Mouse (Mus musculus): ENCODE measurements around the gene Ribc2. TPM values are rescaled to one million over a fixed set of nuclear protein-coding genes. Genes with fewer than 3 reads are reported as not detected.
A peak's percentile ranks its signal among the peaks of the same experiment; 100 is the strongest.

Ribc2 gene
- polyA plus RNA-seq, 2 experiments: not detected

DNA sequence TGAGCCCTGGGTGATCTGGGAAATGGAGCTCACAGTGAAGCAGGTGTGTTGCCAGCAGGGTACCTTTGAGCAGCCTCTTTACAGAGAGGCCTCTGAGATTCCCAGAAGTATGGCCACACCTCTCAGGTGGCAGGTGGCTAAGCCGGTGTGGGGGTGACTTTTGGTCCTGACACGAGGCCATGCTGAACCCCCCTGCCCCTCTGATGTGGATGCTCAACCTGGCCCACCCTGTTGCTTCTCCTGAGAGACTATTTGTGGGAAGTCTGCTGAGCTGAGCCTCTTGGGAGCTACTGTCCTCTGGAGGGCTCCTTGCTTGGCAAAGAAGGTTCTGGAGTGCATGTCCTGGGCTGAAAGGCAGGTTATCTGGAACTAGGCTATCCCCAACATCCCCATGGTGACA lies 10.6 kb downstream of the Ribc2 start:
- Histone ChIP-seq H3K36me3 (replicated peaks; ENCODE audit: control insufficient read depth, insufficient read depth, low read depth) (no peaks in the 10 kb centered on the region), H3K9me3 (ENCODE audit: control insufficient read depth, low read length) (no peaks in the 10 kb centered on the region), H3K4me2 (ENCODE audit: low read depth) (no peak overlapping the region), H3K27me3 (ENCODE audit: control insufficient read depth, insufficient read depth, low read length) (no peaks in the 10 kb centered on the region), H3K4me1 (replicated peaks; ENCODE audit: control insufficient read depth in 2 of 2, insufficient read depth in 2 of 2, low read length in 1 of 2) (no peaks in the 10 kb centered on the region), H3K4me3 (ENCODE audit: insufficient read depth in 1 of 2, low read depth in 2 of 2, low read length in 2 of 2) (no peak overlapping the region), H3K27ac (no peak overlapping the region), H3K9ac (replicated peaks) (no peak overlapping the region)
- DNase-seq (ENCODE audit: low read depth in 3 of 3, low spot score in 3 of 3) (no peak), ATAC-seq (ENCODE audit: insufficient read depth) (no peak)
- WGBS (ENCODE audit: insufficient replicate concordance): 46% methylated on average over 2 of the region's 2 CpGs
- TF ChIP-seq EP300 (IDR thresholded peaks at IDR 0.05; ENCODE audit: low read depth) (no peak), CTCF (IDR thresholded peaks at IDR 0.05; ENCODE audit: low read depth) (no peak)

DNA sequence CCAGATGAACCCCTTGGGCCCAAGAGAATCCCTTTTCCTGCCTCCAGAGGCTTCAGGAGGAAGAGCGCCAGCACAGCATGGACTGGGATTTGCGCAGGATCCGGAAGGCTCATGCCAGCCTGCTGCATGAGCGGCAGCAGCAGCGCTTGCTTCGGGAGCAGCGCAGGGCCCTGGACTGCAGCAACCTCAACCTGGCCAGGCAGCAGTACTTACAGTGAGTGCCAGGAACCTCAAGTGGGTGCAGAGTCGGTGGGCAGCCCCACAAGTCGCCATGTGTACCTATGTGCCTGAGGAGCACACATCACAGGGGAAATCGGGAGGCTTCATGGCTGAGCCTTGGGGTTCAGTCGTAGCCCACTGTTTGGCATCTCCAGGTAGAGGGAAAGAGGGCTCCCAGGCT lies 11.3 kb downstream of the Ribc2 start:
- H3K27ac ChIP-seq: no peak overlapping the region
- no peak overlapping the region for H3K4me3 ChIP-seq (ENCODE audit: insufficient read depth in 1 of 2, low read depth in 2 of 2, low read length in 2 of 2)
- H3K27me3 ChIP-seq (ENCODE audit: control insufficient read depth, insufficient read depth, low read length): no peaks in the 10 kb centered on the region
- no peaks in the 10 kb centered on the region for H3K9me3 ChIP-seq (ENCODE audit: control insufficient read depth, low read length)
- ATAC-seq (ENCODE audit: insufficient read depth): no peak
- no peak for DNase-seq (ENCODE audit: low read depth in 3 of 3, low spot score in 3 of 3)
- H3K36me3 ChIP-seq (replicated peaks; ENCODE audit: control insufficient read depth, insufficient read depth, low read depth): no peaks in the 10 kb centered on the region
- TF ChIP-seq EP300 (IDR thresholded peaks at IDR 0.05; ENCODE audit: low read depth) (no peak), CTCF (IDR thresholded peaks at IDR 0.05; ENCODE audit: low read depth) (no peak)
- 73% methylated on average over 11 of the region's 11 CpGs for WGBS (ENCODE audit: insufficient replicate concordance)
- no peaks in the 10 kb centered on the region for H3K4me1 ChIP-seq (replicated peaks; ENCODE audit: control insufficient read depth in 2 of 2, insufficient read depth in 2 of 2, low read length in 1 of 2)
- H3K4me2 ChIP-seq (ENCODE audit: low read depth): no peak overlapping the region
- H3K9ac ChIP-seq (replicated peaks): no peak overlapping the region

DNA sequence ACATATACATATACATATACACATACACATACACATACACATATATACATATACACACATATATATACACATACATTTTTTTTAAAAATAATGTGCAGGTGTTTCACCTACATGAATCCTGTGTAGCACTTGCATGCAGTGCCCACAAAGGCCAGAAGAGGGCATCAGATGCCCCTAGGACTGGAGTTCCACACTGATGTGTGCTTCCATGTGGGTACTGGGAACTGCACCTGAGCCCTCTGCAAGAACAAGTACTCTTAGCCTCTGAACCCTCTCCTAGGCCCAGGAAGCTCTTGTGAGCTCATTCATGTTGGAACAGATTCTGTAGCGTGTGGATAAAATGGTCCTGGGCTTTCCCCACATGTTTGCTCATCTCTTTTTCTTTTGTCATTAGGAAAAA lies 11.9 kb downstream of the Ribc2 start:
- WGBS (ENCODE audit: insufficient replicate concordance): 85% methylated on average over 1 of the region's 1 CpGs
- DNase-seq (ENCODE audit: low read depth in 3 of 3, low spot score in 3 of 3): no peak

DNA sequence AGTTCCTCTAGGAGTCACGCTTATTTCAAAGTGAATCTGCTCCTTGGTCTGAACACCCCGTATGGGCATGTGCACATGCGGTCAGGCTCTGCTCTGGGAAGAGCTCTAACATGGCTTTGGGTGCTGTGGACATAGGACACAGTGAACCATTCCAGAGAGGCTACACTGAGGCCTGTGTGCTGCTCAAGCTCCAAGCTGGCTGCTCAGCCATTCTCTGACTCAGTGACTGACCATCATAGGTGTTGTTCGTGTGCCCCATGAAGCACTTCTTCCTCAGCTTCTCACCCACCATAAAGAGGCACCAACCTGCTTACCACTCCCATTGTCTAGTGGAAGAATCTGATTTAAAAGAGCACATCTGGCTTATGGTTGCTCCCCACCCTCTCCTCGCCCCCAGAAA lies 12.4 kb downstream of the Ribc2 start:
- Histone ChIP-seq H3K4me1 (replicated peaks; ENCODE audit: control insufficient read depth in 2 of 2, insufficient read depth in 2 of 2, low read length in 1 of 2) (no peaks in the 10 kb centered on the region), H3K4me3 (ENCODE audit: insufficient read depth in 1 of 2, low read depth in 2 of 2, low read length in 2 of 2) (no peak overlapping the region), H3K27ac (no peak overlapping the region), H3K9me3 (ENCODE audit: control insufficient read depth, low read length) (no peaks in the 10 kb centered on the region), H3K9ac (replicated peaks) (no peak overlapping the region), H3K4me2 (ENCODE audit: low read depth) (no peak overlapping the region), H3K27me3 (ENCODE audit: control insufficient read depth, insufficient read depth, low read length) (no peaks in the 10 kb centered on the region), H3K36me3 (replicated peaks; ENCODE audit: control insufficient read depth, insufficient read depth, low read depth) (no peaks in the 10 kb centered on the region)
- ATAC-seq (ENCODE audit: insufficient read depth) (no peak), DNase-seq (ENCODE audit: low read depth in 3 of 3, low spot score in 3 of 3) (no peak)
- TF ChIP-seq CTCF (IDR thresholded peaks at IDR 0.05; ENCODE audit: low read depth): no peak
- TF ChIP-seq EP300 (IDR thresholded peaks at IDR 0.05; ENCODE audit: low read depth): no peak
- WGBS (ENCODE audit: insufficient replicate concordance): 70% methylated on average over 5 of the region's 5 CpGs

More for the DNA sequence above, 11.9 kb downstream of the Ribc2 start:
- no peak overlapping the region for H3K4me3 ChIP-seq (ENCODE audit: insufficient read depth in 1 of 2, low read depth in 2 of 2, low read length in 2 of 2)
- no peak for TF ChIP-seq EP300 (IDR thresholded peaks at IDR 0.05; ENCODE audit: low read depth)
- peak; percentile 40 for TF ChIP-seq CTCF (IDR thresholded peaks at IDR 0.05; ENCODE audit: low read depth)
- H3K27me3 ChIP-seq (ENCODE audit: control insufficient read depth, insufficient read depth, low read length): no peaks in the 10 kb centered on the region
- no peaks in the 10 kb centered on the region for H3K9me3 ChIP-seq (ENCODE audit: control insufficient read depth, low read length)
- no peak overlapping the region for H3K4me2 ChIP-seq (ENCODE audit: low read depth)
- H3K4me1 ChIP-seq (replicated peaks; ENCODE audit: control insufficient read depth in 2 of 2, insufficient read depth in 2 of 2, low read length in 1 of 2): no peaks in the 10 kb centered on the region
- ATAC-seq (ENCODE audit: insufficient read depth): no peak
- H3K36me3 ChIP-seq (replicated peaks; ENCODE audit: control insufficient read depth, insufficient read depth, low read depth): no peaks in the 10 kb centered on the region
- H3K9ac ChIP-seq (replicated peaks): no peak overlapping the region
- H3K27ac ChIP-seq: no peak overlapping the region

DNA sequence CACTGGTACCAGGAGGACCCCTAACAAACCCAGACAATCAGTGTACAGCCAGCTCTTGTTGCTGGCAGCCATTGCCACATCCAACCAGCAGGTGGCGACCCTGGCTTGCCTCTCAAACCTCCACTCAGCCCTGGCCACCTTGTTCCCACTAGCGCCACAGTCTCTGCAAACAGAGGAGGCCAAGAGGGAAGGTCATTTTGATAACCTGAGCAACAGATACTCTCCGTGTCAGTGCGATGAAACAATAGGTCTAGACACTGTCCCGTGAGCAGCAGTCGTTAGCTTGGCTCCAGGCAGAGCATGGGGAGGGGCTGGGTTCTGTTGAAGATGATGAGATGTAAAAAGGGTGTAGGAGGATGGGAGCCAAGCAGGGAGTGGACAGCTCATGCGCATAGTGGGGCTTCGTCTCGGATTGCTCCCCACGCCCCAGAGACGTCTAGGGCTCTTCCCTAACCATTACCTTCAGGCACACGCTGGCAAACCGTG lies 19.6 kb downstream of the Ribc2 start:
- DNase-seq (ENCODE audit: low read depth in 3 of 3, low spot score in 3 of 3) (no peak), ATAC-seq (ENCODE audit: insufficient read depth) (no peak)
- no peaks in the 10 kb centered on the region for H3K9me3 ChIP-seq (ENCODE audit: control insufficient read depth, low read length)
- TF ChIP-seq EP300 (IDR thresholded peaks at IDR 0.05; ENCODE audit: low read depth) (no peak), CTCF (IDR thresholded peaks at IDR 0.05; ENCODE audit: low read depth) (peak; percentile 92)
- no peaks in the 10 kb centered on the region for H3K27me3 ChIP-seq (ENCODE audit: control insufficient read depth, insufficient read depth, low read length)
- no peak overlapping the region for H3K4me2 ChIP-seq (ENCODE audit: low read depth)
- 25% methylated on average over 13 of the region's 13 CpGs for WGBS (ENCODE audit: insufficient replicate concordance)
- H3K9ac ChIP-seq (replicated peaks): no peak overlapping the region
- no peak overlapping the region for H3K4me3 ChIP-seq (ENCODE audit: insufficient read depth in 1 of 2, low read depth in 2 of 2, low read length in 2 of 2)
- H3K36me3 ChIP-seq (replicated peaks; ENCODE audit: control insufficient read depth, insufficient read depth, low read depth): no peaks in the 10 kb centered on the region
- H3K4me1 ChIP-seq (replicated peaks; ENCODE audit: control insufficient read depth in 2 of 2, insufficient read depth in 2 of 2, low read length in 1 of 2): no peaks in the 10 kb centered on the region
- no peak overlapping the region for H3K27ac ChIP-seq
